Mouse (Mus musculus) embryonic stem cell, embryonic (primary cell): Measurements from ENCODE around the gene Agbl1.
"Not testable (repeated sequence)": the region's sequence is repeated elsewhere in the genome, so short reads cannot be mapped to it uniquely, and the experiment has no call there.

ENCODE experiments used
- CTCF ChIA-PET, 4 experiments: fragments of 300-600 bp in 2 of 4; fragments of 350-600 bp in 2 of 4; sonication (Branson Sonifier 250); formaldehyde crosslinking; loops; one replicate each; lab custom pipeline; 2022; ENCODE audit warnings: inconsistent platforms in 2 of 4; lab: Charles Lee
- POLR2A ChIA-PET, 4 experiments: fragments of 300-600 bp in 2 of 4; fragments of 350-600 bp in 2 of 4; sonication (Branson Sonifier 250); formaldehyde crosslinking; loops; one replicate each; lab custom pipeline; 2022; ENCODE audit warnings: antibody characterized with exemption in 4 of 4, inconsistent platforms in 1 of 4; lab: Charles Lee

The Agbl1 gene

DNA sequence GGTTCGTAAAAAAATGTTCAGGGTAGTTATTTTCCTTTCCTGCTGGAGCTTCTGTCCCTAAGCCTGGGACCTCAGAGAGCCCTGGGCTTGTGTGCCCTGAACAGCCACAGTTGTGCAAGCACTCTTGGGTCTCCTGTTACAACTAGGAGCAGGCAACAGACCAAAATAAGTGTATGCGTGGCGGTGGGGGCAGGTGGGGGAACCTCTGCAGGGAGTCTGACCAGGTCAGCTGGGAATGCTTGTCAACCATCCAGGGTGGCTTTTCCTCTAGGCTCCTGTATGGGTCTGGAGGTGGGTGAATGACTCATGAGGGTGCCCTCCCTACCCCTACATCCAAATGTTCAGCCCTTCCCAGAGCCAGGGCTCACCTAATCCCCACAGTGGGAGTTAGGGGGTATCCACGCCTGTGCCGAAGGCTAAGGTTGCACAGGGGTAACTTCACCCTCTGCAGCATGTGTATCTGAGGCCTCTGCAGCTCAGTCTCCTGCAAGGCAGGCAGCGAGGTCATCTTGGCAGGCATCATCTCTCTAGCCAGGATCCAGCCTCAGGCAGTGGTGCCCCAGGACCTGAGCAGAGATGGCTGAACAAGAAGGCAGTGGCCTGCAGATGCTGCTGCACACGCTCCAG lies at the start of gene Agbl1:
Gene Agbl1, plus strand, starts transcription at position 577 of the 627 bp plus-strand sequence.
- POLR2A ChIA-PET = no interaction called here
- CTCF ChIA-PET = no interaction called here

DNA sequence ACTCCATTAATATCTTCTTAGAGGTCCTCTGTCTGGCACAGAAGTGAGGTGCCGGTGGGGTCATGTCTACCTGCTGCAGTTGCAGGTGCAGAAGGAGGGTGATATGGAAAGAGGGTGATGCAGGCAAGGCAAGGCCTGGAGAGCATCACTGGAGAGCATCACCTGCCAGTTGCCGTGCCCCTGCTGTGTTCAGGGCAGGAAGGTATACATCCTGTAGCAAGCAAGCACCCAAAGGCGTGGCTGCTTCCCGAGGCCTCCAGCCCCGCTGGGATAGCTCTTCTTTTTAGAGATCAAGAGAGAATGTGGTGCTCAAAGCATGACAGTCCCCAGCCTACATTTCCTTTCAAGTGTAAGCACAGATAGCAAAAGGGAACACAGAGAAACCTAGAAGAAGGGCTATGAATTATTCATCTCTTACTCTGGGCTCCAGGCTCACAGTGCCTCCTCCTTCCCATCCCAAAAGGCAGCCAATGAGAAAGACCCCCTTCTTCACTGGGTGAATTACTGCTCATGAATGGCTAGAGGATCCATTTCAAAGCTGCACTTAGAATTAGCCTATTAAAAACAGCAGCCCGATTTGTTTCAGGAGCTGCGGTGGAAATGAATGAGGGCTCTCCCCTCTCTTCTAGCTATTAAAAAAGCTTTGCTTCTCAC lies 44.6 kb upstream of the Agbl1 start:
- ChIA-PET CTCF (no interaction called here), POLR2A (no interaction called here)

- CTCF ChIA-PET = no interaction called here
- POLR2A ChIA-PET = no interaction called here
Observed at GRCm38 (mm10) chr7:76185681-76186121, 44.0 kb upstream of the Agbl1 start.

DNA sequence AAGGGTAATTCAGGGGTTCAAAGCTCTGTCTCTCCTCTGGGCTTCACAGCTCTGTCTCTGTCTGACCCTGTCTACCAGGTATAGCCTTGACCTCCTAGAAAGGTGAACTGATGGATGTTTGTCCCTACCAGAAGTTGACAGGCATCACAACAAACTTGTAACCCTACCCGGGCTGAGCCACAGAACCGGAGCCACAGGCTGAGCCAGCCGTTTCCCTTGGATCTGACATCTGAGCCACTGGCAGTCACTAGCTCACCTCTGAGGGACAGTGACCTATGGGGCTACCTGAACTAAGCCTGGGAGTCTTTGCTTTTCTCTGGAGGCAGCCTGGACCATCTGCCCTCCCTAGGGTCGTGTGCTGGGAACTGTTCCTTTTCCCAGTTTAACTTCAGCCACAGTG lies 11.1 kb upstream of the Agbl1 start:
- ChIA-PET POLR2A (no interaction called here), CTCF (no interaction called here)

- POLR2A ChIA-PET = no interaction called here
- CTCF ChIA-PET = no interaction called here
Observed at GRCm38 (mm10) chr7:76219797-76220469, 9.8 kb upstream of the Agbl1 start.

- ChIA-PET CTCF (interaction anchor here in 1 of 4 experiments (0.5 kb wide), 1 partner anchor 251 kb away, joined by 3 read pairs; no protein-coding TSS in a partner anchor), POLR2A (no interaction called here)
Observed at GRCm38 (mm10) chr7:76222691-76223090, 7.0 kb upstream of the Agbl1 start.

GRCm38 (mm10) chr7:76228881-76229280 lies 806 bp upstream of the Agbl1 start:
- POLR2A ChIA-PET = no interaction called here
- CTCF ChIA-PET = no interaction called here

DNA sequence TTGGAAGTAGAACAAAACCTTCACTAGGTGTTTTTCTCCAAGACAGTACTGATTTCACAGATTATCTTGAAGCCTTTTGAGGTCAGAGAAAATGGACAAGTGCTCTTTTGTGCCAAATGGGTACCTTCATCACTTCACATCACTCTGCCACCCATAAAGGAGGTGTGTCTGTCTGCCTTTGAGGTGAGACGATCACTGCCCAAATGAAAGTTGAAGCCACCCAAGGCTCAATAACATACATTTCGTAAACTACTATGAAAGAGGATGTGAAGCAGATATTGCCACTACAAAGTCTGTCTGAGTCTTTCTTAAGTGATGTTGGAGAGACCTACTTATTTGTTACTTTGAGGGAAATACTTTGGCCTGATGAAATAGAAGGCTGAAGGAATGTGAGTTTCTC lies 4.6 kb downstream of the Agbl1 start:
- CTCF ChIA-PET = no interaction called here
- POLR2A ChIA-PET = interaction anchor here in 1 of 4 experiments (0.6 kb wide), 1 partner anchor 60 kb away, joined by 3 read pairs; no protein-coding TSS in a partner anchor

- ChIA-PET POLR2A (interaction anchor here in 1 of 4 experiments (0.7 kb wide), 1 partner anchor 721 kb away, joined by 4 read pairs; no protein-coding TSS in a partner anchor), CTCF (no interaction called here)
Observed at GRCm38 (mm10) chr7:76237497-76237896, 7.8 kb downstream of the Agbl1 start.

- POLR2A ChIA-PET, CTCF ChIA-PET: not testable (repeated sequence)
Observed at GRCm38 (mm10) chr7:76244839-76245238, 15.2 kb downstream of the Agbl1 start.

DNA sequence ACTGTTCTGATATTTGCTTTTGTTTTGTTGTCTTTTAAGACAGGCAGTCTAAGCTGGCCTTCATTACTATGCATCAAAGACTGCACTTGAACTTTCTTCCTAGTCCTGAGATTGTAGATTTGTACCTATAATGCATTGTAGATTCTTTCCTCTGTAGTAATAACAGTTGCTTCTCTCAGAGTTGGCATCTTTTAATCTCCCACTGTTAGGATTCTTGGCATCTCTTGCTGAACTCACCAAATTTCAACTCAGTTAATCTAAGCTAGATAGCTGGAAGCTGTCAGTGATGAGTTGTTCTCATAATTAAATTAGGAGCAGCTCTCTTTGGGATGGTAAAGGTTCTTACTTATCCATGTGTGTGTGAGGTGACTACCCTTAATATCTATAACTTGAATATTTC lies 45.4 kb downstream of the Agbl1 start:
- CTCF ChIA-PET = no interaction called here
- POLR2A ChIA-PET = no interaction called here

DNA sequence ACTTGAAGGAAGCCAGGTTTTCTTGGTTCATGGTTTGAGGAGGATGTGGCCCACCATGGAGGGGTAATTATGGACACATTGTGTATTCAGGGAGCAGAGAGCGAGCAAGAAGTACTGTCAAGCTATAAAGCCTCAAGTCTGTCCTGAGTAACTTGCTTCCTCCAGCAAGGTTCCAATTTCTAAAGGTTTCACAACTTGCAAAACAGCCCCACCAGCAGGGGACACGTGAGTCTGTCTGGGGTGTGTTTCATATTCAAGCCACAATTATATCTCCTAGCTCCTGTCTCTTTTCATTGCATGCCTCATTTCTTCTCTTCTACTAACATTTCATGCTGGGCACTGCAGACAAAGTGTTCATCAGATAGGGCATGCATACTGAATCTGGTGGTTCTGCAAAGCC lies 53.1 kb downstream of the Agbl1 start:
- ChIA-PET CTCF (no interaction called here), POLR2A (no interaction called here)

DNA sequence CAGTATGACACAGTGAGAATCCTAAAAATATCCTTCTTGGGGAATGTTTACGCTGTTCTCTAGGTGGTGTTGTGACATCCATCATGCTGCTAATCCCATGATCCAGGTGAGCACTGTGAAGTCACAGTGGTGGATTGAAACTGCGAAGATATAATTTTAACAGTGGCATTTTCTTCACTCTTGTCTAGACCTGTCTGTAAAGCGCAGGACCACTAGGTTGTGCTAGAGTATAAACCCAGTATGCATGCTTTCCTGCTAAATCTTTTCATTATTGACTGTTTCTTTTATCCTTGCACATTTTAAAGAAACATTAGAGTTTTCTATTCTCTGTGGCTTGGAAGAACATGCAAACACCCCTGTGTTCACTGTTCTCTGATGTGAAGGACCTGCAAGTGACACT lies 57.8 kb downstream of the Agbl1 start:
- CTCF ChIA-PET = no interaction called here
- POLR2A ChIA-PET = no interaction called here

DNA sequence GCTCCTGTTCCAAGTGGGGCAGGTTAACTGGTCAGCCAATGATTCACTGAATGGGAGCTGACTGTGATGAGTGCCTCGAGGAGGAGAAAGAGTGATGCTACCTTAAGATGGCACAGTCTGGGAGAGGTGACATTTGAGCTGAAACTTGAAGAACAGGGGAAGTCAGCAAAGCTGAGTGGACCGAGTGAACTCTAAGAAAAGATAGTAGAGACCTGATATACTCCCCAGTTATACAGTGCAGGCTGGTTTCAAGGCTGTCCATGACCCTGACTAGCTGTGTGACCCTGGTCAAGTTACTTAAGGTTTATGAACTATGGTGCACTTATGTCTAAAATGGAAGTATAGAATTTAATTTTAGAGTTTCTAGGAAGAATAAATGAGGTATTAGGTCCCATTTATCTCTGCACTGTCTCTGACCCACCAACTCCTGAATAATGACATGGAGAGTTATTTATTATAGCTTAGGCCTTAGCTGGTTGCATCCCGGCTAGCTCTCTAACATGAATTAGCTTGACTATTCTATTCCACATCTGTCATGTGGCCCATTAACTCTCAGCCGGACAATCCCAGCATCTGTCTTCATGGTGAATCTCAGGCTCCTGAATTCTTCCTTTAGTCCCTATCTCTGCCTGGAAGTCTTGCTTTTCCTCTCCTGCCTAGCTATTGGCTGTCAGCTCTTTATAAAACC lies 92.3 kb downstream of the Agbl1 start:
- ChIA-PET POLR2A (no interaction called here), CTCF (no interaction called here)

DNA sequence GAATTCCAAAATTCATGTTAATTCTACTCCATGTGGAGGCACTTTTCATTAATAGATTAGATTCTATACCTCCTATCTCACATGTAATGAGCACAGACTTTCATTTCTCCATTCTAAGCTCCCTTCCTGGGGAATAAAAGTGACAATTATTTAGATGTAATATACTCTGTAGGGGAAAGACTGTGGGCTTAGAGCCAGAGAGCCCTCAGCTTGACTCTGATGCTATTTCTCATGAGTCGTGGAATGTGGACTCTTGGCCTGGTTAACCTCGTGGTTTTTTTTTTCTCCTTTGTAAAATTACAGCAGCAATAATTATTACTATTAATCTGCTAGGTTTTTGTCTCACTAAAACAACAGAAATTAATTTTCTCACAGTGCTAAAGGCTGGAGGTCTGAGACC lies 96.4 kb downstream of the Agbl1 start:
- ChIA-PET POLR2A (no interaction called here), CTCF (no interaction called here)

- ChIA-PET POLR2A (interaction anchor here in 1 of 4 experiments (1.0 kb wide), 1 partner anchor 14 kb away, joined by 3 read pairs; no protein-coding TSS in a partner anchor), CTCF (interaction anchor here in 2 of 4 experiments (0.5 to 1.1 kb wide), 2 partner anchors 14 to 426 kb away, joined by 3 to 4 read pairs; no protein-coding TSS in a partner anchor)
Observed at GRCm38 (mm10) chr7:76339308-76339707, 109.6 kb downstream of the Agbl1 start.

DNA sequence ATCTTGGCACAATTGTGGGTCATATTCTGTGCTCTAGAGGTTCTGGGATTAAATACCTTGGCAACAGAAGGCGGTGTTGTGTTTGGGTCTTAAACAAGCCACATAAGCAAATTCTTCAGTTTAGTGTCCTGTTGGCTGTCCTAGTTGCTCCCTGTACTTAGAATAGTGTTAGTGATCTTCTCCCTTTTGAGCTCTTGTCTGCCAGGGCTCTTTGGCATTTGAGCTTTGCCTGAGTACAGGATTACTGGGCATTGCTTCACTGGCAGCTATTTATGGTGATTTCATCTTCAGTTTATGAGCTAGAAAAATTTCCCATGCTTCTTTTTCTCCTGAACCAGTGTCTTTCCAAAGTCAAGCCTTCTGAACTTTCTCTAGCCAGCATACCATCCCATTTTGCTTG lies 111.9 kb downstream of the Agbl1 start:
- ChIA-PET POLR2A (no interaction called here), CTCF (no interaction called here)

DNA sequence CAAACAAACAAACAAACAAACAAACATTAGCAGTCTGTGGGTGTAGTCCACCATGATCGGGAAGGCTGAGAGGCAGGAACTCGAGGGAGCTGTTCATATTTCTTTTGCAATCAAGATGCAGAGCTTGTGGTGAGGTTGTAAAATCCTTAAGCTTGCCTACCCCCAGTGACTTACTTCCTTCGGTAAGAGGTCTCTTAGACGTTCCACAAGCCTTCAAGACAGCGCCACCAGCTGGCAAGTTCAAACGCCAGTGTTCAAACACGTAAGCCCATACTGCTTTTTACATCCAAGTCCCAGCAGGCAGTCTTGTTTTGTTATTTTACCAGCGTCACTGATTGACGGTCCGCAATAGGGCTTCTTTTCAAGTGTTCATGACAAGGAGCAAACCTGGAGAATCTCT lies 123.8 kb downstream of the Agbl1 start:
- ChIA-PET POLR2A (interaction anchor here in 1 of 4 experiments (0.7 kb wide), 1 partner anchor 15 kb away, joined by 3 read pairs; no protein-coding TSS in a partner anchor), CTCF (interaction anchor here (0.6 to 1.6 kb wide), 8 partner anchors 9 to 1238 kb away, joined by 3 to 9 read pairs (median 3); no protein-coding TSS in a partner anchor)

- CTCF ChIA-PET = interaction anchor here (0.6 to 1.4 kb wide), 9 partner anchors 45 to 1454 kb away, joined by 3 to 9 read pairs (median 3); no protein-coding TSS in a partner anchor
- POLR2A ChIA-PET = no interaction called here
Observed at GRCm38 (mm10) chr7:76354510-76354909, 124.8 kb downstream of the Agbl1 start.
